Mouse (Mus musculus) left cerebral cortex, adult 9 months (tissue): ENCODE measurements around the gene Large2.
"Not testable (repeated sequence)": the region's sequence is repeated elsewhere in the genome, so short reads cannot be mapped to it uniquely, and the experiment has no call there.

Experiments used
- DNase-seq, 2 experiments: peaks; one replicate each; pipeline ENCODE4 v3.0.0; 2022; ENCODE audit warnings: low spot score in 2 of 2

Gene Large2

GRCm38 (mm10) chr2:92374514-92374913 lies at the start of gene Large2, which contains the start of gene Pex16:
Gene Large2, minus strand, starts transcription at chr2:92374869.
Gene Pex16, plus strand, starts transcription at chr2:92374676.
- peak in 1 of 2 experiments; percentile 54 for DNase-seq

- peak; percentile 83 to 88 for DNase-seq
These were observed 49.2 kb upstream of the Large2 start for GRCm38 (mm10) chr2:92423702-92424461.

- DNase-seq: no peak
These were observed 48.5 kb upstream of the Large2 start for GRCm38 (mm10) chr2:92423156-92423555.

GRCm38 (mm10) chr2:92422388-92423135 lies 47.9 kb upstream of the Large2 start:
- DNase-seq: no peak

GRCm38 (mm10) chr2:92421723-92422387 lies 47.2 kb upstream of the Large2 start:
- DNase-seq: no peak

GRCm38 (mm10) chr2:92411705-92412104 lies 37.0 kb upstream of the Large2 start:
- no peak for DNase-seq

- DNase-seq: no peak
These were observed 33.8 kb upstream of the Large2 start for GRCm38 (mm10) chr2:92408309-92409045.

GRCm38 (mm10) chr2:92405687-92406086 lies 31.0 kb upstream of the Large2 start:
- no peak for DNase-seq

GRCm38 (mm10) chr2:92404737-92405136 lies 30.1 kb upstream of the Large2 start:
- no peak for DNase-seq

GRCm38 (mm10) chr2:92403776-92404319 lies 29.2 kb upstream of the Large2 start:
- no peak for DNase-seq

- no peak for DNase-seq
These were observed 28.1 kb upstream of the Large2 start for GRCm38 (mm10) chr2:92402591-92403326.

- no peak for DNase-seq
These were observed 26.5 kb upstream of the Large2 start, which contains the start of gene Mapk8ip1 for GRCm38 (mm10) chr2:92401091-92401561. Gene Mapk8ip1, minus strand, starts transcription at chr2:92401263.

- no peak for DNase-seq
These were observed 26.0 kb upstream of the Large2 start for GRCm38 (mm10) chr2:92400682-92401081.

- DNase-seq: not testable (repeated sequence)
These were observed 25.2 kb upstream of the Large2 start for GRCm38 (mm10) chr2:92399877-92400276.

GRCm38 (mm10) chr2:92397436-92397835 lies 22.8 kb upstream of the Large2 start:
- no peak for DNase-seq

GRCm38 (mm10) chr2:92395535-92395934 lies 20.9 kb upstream of the Large2 start:
- DNase-seq: no peak

GRCm38 (mm10) chr2:92392318-92393264 lies 17.9 kb upstream of the Large2 start:
- no peak for DNase-seq

- no peak for DNase-seq
These were observed 17.1 kb upstream of the Large2 start for GRCm38 (mm10) chr2:92391703-92392317.

GRCm38 (mm10) chr2:92391116-92391515 lies 16.4 kb upstream of the Large2 start:
- peak in 1 of 2 experiments; percentile 64 for DNase-seq
